Mouse (Mus musculus) erythroblast, embryonic 14.5 days (primary cell): ENCODE data around the gene Nmnat2.

Source experiments
- GATA1 ChIP-seq: IDR thresholded peaks from 2 replicates; pipeline ENCODE4 v1.6.1; 2012; ENCODE audit warnings: low read length, inconsistent platforms, mixed read lengths
- TAL1 ChIP-seq: IDR thresholded peaks from 3 replicates; pipeline ENCODE4 v1.6.1; 2012; ENCODE audit warnings: low read length, inconsistent platforms, mixed read lengths

DNA sequence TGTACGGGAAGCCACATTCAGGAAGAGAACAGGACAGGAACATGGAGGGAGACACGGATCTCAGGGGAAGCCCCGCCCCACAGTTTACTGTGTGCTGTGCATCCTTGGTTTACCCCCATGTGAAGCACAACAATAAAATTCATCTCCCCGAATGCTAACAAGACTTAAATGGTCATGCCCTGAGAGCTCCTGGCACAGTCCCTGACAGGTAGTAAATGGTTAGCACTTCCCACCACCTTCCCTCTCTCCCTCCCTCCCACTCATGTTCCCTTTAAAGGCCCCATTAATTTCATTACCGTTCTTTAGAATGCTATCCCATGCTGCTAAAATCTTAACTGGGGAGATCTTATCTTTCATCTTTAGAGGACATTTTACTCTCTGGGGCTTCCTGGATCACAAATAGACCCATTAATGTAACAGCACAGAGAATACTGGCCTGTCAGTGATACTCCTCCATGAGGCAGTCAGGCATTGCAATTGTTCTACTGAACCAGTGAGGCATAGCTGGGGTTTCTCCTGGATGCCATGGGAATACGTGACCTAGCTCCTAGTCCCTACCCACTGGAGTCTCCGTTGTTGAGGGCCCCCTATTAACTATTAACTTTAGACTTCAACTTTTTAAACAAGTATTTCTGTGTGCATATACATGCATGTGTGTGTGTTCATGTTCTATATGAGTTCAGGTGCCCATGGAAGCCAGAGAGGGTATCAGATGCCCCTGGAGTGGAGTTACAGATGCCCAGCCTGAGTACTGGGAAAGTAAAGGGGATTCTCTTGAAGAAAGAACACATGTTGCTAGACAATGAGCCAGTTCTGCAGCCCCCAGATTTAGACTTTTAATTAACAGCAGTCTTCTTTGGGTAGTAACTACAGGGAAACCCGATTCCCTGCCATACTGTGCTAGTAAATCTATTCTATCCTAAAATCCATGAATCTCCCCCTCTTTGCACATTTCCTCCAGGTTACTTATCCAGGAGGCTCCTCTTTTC is 170.8 kb downstream of the Nmnat2 start:
- TF ChIP-seq GATA1 (no peak), TAL1 (no peak)
